Mouse (Mus musculus) ES-CJ7 (cell line): ENCODE measurements around the gene Mob3a.
A peak's percentile ranks its signal among the peaks of the same experiment; 100 is the strongest.

Experiments used
- DNase-seq: peaks from one replicate; pipeline ENCODE4 v3.0.0; 2011; ENCODE audit warnings: low read depth, low spot score

Mob3a gene

DNA sequence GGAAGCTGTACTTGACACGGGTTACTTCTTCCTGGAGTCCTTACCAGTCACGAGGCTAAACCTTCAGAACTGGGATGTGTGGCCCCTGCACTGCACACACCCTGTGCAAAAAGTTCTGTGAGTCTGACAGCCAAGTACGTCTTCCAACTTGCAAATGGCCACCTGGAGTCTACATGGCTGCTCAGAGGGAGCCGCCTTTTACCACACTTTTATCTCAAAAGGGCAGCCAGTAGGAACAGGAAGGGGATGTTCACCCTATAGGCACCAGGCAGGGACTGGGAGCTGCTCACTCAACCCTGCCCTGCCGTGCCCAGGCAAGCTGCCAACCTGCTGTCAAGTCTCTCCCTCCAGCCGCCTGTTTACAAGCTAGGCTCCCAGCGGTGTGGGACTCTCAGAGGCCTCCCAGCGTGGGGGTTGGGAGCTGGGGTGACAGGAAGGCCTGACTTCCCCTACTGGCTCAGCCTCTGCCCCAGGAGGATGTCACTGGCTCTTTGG, 23.8 kb downstream of the Mob3a start, which contains the start of gene Mknk2:
Gene Mknk2 (minus strand): TSS at position 171 of the 495 bp plus-strand sequence.
- DNase-seq: no peak

DNA sequence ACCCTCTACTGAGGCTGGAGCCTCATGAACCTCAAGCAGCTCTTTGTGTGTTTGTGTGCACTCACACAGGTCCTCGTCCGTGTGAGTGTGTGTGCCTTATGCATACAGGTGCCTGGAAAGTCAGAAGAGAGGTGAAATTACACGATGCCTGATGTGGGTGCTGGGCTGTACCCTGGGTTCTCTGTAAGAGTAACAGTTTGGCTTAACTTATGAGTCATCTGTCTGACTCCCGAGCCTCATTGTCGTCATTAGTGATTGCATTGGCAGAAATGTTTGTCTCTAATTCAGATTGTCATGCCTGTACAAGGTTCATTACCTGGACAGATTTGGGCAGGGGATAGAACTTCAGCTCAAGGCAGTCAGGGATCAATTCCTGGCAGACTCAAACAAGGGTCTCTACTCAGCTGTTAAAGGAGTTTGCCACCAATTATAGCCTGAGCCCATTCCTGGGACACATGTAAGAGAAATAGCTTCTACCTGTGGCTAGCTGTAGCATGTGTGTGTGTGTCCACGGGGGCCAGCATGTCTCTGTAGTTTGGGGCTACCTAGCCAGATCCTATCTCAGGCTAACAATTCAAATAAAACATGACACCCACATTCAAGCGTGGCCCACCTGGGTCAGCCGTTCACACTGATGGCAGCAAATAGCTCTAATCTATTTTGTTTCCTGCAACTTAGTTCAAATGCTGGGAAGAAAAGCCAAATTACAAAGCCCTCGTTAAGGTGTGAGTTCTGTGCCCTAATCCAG, 24.5 kb downstream of the Mob3a start:
- no peak for DNase-seq

DNA sequence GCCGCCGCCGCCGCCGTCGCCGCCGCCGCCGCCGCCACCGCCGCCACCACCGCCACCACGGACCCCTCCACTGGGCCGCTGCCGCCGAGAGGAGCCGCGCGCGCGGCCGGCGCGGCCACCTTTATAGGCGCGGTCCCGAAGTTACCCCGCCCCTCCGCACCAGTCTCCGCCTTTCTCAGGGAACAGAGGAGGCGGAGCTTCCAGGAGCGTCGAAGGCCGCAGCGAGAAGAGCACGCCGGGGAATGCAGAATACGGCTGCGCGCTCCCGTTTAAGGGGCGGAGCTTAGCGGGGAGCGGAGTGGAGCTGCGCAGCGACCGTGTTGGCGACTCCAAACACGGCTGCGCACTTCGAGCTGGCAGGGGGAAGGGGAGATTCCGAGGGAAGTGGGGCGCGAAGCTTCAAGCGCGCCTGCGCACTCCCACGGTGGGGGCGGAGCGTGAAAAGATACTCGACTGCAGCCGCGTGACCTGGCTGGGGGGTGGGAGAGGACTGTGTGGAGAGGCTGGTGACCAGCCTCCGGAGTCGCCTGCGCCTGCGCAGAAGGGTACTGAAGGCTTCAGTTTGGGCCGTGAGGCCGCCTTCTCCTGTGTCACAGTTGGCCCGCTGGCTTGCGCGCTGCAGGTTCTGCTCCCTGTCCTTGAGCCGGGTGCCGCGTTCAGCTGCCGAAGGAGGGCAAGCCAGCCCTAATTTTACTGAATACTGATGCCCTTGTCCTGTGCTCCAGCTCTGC, 25.4 kb downstream of the Mob3a start:
- DNase-seq: peak; percentile 100

DNA sequence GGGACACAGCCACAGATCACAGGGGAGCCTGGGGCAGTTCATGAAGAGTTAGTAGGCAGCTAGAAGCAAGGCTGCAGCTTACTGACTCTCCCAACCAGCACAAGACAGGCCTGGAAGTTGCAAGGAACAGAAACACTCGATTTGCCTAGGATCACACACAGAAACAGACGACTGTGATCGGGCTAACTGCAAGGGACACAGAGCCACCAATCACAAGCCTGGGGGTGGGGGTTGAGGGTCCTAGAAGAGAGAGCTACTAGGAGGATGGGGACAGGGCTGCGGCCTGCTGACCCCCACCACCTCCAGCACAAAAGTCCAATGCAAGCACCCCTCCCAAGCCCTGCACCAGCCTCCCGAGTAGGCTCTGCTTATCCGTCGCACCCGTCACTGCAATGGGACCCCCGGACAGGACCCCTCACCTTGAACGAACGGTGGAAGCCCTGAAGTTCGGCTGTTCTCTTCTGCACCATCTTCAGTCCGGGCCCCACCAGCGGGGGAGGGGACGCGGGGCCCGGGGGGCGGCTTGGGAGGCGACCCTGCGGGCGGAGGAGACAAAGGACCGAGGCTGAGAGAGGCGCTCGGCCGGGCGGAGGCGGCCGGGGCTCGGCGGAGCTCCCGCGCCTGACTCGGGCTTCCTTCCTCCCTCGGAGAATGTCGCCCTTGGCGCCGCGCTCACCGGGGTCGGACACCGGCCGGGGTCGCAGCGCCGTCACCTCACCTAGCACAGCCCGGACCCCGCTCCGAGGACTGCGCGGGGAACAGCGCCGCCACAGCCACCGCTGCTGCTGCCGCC, 26.2 kb downstream of the Mob3a start:
- no peak for DNase-seq

DNA sequence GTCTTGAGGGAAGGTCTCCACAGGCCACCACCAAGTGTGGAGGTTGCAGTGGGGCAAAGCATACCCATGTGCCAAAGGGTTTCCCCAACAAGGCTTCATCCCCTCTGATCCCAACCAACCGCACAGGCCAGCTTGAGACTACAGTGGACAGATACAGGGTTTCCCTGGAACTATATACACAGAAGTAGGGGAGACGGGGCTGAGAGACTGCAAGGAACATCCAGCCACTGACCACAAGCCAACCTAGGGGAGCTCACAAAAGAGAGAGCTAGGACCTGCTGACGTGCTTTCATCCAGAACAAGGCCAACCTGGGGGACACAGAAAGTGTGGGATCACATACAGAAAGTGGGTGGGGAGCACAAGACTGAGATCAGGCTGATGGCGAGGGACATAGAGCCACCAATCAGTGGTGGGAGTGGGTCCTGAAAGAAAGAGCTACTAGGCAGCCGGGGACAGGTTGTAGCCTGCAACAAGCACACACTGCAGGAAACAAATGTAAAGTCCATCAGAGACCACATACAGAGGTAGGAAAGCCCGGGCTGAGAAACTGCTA, 26.8 kb downstream of the Mob3a start:
- no peak for DNase-seq

DNA sequence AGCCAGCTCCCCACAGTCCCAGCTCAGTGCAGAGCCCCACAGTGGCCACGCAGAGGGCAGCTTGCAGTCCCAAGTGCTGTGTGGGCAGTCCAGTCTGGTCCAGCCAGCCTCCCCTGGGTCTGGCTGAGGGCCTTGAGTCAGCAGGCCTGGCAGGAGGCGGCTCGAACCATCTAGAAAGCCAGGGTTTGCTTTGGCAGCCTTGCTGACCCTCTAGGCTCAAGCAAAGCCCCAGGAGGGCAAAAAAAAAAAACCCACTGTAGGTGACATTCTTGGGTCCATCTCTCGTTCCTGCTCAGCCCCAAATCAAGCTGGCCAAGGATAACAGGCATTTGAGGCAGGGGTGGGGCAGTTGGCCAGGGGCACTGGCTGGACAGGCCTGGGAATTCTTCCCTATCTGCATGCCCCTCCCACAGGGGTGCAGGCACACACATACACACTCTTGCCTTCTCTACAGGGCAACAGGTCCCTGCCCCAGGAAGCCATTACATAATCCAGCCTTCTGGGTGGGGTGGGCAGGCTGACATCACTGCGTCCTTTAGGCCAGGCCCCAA, 27.5 kb downstream of the Mob3a start:
- DNase-seq: no peak

DNA sequence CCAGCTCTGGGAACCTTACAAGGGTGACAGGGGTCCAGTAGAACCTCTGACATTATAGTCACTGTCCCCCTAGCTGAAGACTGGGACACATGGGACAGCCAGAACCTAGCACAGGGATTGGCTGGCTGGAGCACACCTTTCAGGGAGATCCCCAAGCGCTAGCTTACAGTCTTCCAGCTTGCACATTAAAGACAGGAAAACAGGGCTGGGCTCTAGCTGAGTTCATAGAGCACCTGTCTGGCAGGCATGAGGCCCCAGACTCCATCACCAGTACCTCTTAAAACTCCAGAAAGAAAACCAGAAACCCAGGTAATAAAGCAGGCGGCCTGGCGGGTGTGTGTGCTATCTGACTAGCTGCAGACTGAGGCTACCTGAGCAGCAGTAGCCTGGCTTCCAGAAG, 28.1 kb downstream of the Mob3a start:
- no peak for DNase-seq

DNA sequence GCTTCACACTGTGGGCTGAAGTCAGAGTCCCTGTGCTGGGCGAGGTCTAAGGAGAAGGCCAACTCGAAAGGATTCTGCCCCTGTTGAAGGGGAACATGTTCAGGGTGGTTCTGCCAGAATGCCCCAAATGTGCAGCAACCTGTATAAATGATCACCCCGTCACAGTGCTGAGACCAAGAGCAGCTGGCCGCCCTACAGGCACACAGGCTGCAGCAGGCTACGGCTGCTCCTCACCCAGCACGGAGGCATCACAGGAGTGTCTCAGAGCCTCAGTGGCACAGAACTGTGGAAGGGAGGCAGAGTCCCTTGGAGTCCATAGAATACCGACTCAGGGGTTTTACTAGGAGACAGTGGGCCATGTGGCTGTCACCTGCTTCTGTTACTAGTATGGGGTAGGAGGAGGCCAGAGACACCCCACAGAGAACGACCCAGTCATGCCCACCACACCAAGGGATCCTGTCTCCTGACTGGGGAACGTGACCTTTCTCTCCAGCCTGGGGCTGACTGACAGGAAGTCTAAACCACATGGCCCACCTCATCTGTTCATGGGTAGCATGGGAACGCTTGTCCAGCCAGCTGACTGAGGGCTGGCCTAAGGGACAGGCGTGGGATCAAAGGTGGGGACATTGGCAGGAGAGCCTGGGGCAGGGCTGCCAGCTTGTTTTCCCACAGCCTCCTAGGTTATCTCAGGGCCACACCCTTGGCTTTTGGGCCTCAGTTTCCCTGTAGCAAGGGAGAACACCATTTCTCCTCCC, 29.7 kb downstream of the Mob3a start:
- DNase-seq: no peak

DNA sequence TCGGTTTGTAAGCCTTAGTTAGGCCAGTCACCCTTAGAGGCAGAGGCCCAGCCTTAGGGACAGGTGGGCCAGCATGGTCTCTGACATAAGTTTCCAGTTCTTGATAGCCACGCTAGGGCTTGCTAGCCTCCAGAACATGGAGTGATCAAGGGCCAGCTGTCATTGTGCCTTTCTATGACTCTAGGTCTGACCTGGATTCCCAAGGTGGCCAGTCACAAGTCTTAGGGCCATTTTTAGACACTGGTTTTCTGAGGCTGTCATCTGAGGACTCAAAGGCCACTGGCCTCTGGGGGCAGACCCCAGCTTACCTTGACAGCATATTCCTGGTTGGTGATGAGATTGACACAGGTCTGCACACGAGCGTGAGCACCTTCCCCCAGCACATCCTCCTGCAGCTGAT, 30.5 kb downstream of the Mob3a start:
- DNase-seq: no peak

DNA sequence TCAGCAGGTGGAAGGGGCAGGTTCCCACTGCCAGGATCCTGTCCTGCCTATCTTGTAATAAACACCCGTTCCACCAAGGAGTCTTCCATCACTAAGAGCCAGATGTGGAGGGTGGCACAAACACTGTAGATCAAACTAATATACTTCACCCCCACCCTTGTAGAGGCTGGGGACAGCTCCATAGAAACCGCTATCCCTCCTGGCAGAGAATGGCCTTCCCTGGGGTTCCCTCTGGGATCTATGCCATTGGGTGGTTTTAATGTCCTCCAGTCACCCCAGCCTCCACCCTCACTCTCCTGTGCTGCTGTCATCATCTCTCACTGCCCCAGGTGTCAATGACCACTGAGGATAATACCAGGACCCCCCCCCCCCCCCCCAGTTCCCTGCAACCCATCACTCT, 31.2 kb downstream of the Mob3a start:
- no peak for DNase-seq

DNA sequence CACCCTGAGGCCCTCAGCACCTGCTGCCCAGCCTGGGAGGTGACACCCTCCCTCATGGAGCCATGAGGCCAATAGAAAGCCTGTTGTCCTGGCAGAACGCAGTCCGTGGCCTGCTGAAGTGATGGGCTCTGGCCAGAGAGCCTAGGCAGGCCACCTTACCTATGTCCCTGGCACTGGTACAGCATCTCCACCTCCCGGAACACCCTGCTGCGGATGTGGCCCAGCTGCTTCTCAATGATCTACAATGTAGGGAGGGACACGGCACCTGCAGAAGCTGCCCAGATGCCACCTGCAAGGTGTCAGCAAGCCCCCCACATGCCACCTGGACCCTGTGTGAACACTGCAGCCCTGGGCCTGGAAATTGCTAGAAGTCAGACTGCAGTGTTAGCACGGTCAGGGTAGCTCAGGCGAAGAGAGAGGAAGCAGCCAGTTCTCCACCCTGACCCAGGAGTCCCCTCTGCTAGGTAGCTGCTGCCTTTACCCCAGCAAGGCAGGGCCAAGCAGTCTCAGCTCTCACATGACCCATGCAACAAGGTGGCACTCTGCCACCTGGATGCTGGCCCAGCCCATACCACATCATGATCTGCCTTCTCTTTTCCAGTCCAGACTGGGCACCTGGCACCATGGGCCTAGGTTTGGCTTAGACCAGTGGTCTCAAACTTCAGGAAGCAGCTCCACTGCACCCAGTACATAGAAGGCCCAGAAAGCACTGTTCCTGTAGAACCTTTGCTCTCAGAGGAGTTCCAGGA, 31.9 kb downstream of the Mob3a start:
- no peak for DNase-seq

DNA sequence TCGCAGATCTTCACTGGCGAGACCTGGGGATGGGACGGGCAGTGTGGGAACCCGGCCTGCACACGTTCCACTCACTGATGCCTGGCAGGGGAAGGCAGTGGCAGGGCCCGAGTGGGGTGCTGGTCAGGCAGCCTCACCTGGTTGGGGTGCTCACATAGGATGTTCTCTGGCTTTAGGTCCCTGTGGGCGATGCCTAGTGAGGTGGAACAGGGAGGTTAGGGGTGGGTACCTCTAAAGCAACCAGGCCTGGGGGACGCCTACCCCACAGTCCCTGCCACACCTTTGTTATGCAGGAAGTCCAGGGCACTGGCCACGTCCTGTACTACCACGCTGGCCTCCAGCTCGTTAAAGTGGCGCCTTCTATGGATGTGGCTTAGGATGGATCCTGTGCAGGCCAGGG, 32.8 kb downstream of the Mob3a start:
- no peak for DNase-seq

DNA sequence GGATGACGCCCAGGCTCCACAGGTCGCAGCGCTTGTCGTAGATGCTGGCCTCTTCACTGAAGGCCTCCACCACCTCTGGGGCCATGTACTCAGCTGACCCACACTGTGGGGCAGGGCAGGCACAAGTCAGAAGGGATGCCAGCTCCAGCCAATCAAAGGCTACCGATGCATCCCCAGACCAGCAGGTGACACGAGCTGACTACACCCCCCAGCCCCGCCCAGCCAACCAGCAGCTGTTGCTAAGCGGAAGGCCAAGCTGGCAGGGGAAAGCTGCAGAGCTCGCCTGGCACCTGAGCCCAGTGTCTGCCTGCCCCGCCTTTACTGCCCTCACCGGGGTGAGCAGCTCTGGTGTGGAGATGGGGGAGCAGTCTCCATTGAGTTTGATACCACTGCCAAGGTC, 33.2 kb downstream of the Mob3a start:
- DNase-seq: no peak

DNA sequence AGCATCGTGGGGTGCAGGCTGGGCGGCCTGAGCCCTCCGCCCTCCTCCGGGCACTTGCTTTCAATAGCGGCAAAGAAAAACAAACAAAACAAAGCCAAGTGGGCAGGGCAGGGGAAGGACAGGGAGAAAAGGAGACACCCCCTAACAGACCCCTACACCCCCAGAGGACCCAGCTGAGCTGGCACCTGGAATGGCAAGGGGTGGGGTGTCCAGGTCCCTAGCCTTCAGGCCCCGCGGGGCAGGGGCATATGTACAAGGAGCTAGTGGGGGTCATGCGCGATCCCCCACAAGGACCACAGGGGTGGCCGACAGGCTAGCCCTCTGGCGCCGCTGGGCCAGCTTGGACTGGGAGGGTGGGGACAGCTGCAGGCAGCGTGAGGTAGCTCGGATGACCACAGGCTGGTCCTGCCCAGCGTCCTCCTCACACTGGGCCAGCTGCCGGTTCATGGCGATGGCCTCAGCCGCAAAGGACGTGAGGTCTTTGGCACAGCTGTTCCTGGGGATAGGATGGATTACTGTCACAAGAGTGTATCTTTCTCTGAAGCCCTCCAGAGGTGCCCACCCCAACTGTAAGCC, 34.9 kb downstream of the Mob3a start:
- no peak for DNase-seq

DNA sequence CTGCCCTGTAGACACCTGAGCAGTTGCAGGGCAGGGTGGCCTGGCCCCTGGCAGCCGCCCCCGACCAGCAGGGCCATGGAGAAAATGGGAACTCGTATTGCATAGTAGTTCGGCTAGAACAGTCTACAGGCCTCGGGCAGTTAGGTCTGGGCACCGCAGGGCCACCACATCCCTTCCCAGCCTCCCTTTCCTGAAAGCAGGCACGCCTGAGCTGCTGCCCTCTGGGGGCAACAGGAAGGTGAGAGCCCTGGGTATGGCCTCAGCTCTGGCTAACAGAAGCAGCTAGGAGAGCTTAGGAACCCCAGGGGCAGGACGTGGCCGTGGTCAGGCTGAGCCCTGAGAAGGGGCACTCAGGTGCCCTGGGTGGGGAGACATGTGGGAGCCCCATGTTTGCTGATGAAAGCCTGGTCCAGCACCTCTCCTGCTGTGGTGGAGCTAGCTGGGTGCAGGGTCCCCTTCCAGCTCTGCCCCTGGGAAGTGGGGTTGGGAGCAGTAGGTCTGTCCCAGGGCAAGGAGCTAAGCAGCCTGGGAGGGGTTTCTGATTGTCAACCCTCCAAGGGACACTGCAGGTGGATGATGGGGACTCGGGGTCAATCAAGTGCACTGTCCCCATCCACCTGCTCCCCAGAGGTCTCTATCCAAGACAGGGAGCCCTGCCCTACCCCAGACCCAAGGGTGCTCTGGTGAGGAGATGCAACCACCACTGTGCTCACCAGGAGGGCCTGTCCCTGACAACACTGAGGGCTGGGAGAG, 35.6 kb downstream of the Mob3a start:
- DNase-seq: no peak

DNA sequence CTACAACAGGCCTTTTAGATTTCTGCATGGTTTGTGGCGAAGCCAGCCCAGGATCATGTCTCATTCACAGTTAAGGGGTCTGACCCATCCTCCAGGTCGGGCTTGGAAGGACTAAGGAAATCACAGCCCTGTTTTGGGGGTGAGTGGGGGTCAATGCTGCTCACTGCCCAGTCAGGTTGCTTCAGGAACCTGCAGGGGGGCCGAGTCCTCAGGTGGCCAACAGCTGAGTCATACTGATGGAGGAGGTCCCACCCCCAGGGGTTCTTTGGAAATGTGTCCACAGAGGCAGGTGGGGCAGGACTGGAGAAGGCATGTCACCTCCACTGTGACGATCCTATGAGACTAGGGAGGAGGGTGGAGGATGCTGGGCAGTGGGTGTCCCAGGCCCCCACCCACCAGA, 36.3 kb downstream of the Mob3a start:
- no peak for DNase-seq

DNA sequence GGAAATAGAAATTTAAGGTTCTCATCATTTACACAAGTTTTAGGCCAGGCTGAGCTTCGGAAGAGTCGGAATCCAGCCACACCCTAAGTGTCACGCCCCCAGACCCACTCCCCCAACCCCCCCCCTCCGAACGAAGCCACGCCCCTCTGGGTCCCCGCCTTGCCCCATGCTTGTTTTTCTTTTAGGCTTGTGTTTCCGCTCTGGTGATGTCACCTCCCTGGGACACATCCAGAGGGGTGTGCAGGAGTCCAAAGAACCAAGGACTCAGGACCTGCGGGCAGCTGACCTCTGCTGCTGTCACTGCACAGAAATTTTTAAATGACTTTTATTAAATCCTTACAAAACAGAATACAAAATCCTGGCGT, 36.8 kb downstream of the Mob3a start:
- peak; percentile 71 for DNase-seq

DNA sequence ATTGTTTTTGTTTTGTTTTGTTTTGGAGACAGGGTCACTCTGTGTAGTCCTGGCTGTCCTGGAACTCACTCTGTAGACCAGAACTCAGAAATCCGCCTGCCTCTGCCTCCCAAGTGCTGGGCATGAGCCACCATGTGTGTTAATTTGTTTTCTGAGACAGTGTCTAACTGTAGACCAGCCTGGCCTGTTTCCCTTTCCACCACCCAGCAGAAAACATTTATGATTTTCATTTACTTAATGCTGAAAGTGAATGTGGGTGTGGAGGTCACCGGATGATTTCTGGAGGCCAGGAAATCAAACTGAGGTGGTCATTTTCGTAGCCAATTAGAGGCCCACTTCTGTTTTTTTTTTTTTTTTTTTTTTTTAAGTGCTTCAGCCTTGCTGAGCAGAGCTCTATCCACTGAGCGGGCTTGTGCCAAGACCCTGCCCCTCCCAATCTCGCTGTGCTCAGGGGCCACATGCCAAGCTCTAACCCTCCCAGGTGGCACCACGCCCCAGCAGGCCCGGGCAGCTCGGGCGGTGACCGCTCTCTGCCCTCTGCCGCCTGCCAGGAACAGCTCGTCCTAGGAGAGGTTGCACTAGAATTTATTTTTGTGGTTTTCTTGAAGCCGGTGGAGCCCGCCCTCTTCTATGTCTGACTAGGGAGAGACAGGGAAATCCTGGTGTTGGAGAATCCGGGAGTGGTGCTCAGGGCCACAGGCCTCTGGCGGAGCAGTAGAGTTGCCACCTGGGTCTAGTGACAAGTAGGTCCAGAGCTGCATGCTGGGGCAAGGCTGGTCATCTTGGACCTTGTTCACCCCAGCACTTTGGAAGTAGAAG, 37.4 kb downstream of the Mob3a start:
- peak; percentile 55 for DNase-seq
